Mouse (Mus musculus): ENCODE results near the gene Gpr27.
A peak's percentile ranks its signal among the peaks of the same experiment; 100 is the strongest.

Gpr27 gene

GRCm38 (mm10) chr6:99692206-99692915 lies at the start of gene Gpr27:
Gpr27 (plus strand) TSS chr6:99692679.
- DNase-seq = no peak

- DNase-seq = peak; percentile 71
These were observed 48.9 kb upstream of the Gpr27 start for GRCm38 (mm10) chr6:99643439-99644199.

GRCm38 (mm10) chr6:99644386-99644785 lies 48.1 kb upstream of the Gpr27 start:
- DNase-seq = no peak

- DNase-seq = peak; percentile 66
These were observed 47.6 kb upstream of the Gpr27 start for GRCm38 (mm10) chr6:99644876-99645275.

- DNase-seq = peak; percentile 78
These were observed 46.1 kb upstream of the Gpr27 start for GRCm38 (mm10) chr6:99646344-99646743.

- no peak for DNase-seq
These were observed 43.2 kb upstream of the Gpr27 start for GRCm38 (mm10) chr6:99649307-99649706.

GRCm38 (mm10) chr6:99652341-99652740 lies 40.1 kb upstream of the Gpr27 start:
- DNase-seq = no peak

- DNase-seq = no peak
These were observed 38.1 kb upstream of the Gpr27 start for GRCm38 (mm10) chr6:99654343-99654742.

- peak; percentile 72 for DNase-seq
These were observed 37.0 kb upstream of the Gpr27 start for GRCm38 (mm10) chr6:99655488-99655887.

- DNase-seq = no peak
These were observed 36.4 kb upstream of the Gpr27 start for GRCm38 (mm10) chr6:99656088-99656487.

- peak; percentile 79 for DNase-seq
These were observed 33.9 kb upstream of the Gpr27 start for GRCm38 (mm10) chr6:99658586-99658985.

GRCm38 (mm10) chr6:99660443-99660842 lies 32.0 kb upstream of the Gpr27 start:
- peak; percentile 62 for DNase-seq

GRCm38 (mm10) chr6:99663232-99663631 lies 29.2 kb upstream of the Gpr27 start:
- DNase-seq = no peak

- DNase-seq = peak; percentile 40
These were observed 26.8 kb upstream of the Gpr27 start for GRCm38 (mm10) chr6:99665457-99666317.

- peak; percentile 49 for DNase-seq
These were observed 25.9 kb upstream of the Gpr27 start, which contains the start of the genes Eif4e3 and Gm20696 for GRCm38 (mm10) chr6:99666318-99667171. Eif4e3 (minus strand) TSS chr6:99666771. Gm20696 (minus strand) TSS chr6:99666797.

- peak; percentile 50 for DNase-seq
These were observed 25.2 kb upstream of the Gpr27 start for GRCm38 (mm10) chr6:99667290-99667689.

GRCm38 (mm10) chr6:99669481-99670325 lies 22.8 kb upstream of the Gpr27 start:
- no peak for DNase-seq

GRCm38 (mm10) chr6:99670481-99671119 lies 21.9 kb upstream of the Gpr27 start:
- DNase-seq = peak; percentile 77

- peak; percentile 47 for DNase-seq
These were observed 20.7 kb upstream of the Gpr27 start for GRCm38 (mm10) chr6:99671768-99672167.

GRCm38 (mm10) chr6:99674482-99674881 lies 18.0 kb upstream of the Gpr27 start:
- DNase-seq = no peak

GRCm38 (mm10) chr6:99677325-99677724 lies 15.2 kb upstream of the Gpr27 start:
- DNase-seq = no peak

Measured in thymus, postnatal 14 days (tissue).